Mouse (Mus musculus): ENCODE results near the gene Zc3h18. TPM values are rescaled to one million over a fixed set of nuclear protein-coding genes. Genes with fewer than 3 reads are reported as not detected.
A peak's percentile ranks its signal among the peaks of the same experiment; 100 is the strongest.

Zc3h18 gene
- polyA plus RNA-seq, 1 experiment from 2014 or later = 32.4 TPM

DNA sequence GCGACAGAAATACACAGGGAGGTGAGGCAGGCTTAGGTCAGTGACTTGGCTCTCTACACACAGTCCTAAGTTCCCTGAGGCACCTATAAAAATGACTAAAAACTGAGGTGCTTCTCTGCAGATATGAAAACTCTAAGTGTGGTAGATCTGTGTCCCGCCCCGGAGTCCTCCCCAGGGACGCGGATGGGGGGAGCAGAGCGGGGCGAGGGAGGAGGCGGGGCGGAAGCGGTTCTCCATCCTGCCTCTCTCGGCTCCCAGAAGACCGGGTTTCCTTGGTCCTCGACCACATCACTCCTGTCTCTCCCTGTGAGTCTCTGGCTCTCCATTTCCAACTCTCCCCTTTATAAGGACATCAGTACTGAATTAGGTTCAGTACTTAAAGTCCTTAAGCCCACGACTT, 32.7 kb upstream of the Zc3h18 start:
- peak overlapping the region; percentile 31 for H3K4me3 ChIP-seq (replicated peaks; ENCODE audit: low read length)
- peaks cover 28% of the 10 kb centered on the region for H3K4me1 ChIP-seq (ENCODE audit: control insufficient read depth, insufficient read depth, low read length)
- peak overlapping the region; percentile 20 for H3K9ac ChIP-seq (ENCODE audit: low read length)
- H3K36me3 ChIP-seq (ENCODE audit: control insufficient read depth, insufficient read depth, low read length) = no peaks in the 10 kb centered on the region
- H3K9me3 ChIP-seq (replicated peaks; ENCODE audit: control insufficient read depth, low read length) = no peaks in the 10 kb centered on the region
- H3K27me3 ChIP-seq (ENCODE audit: control insufficient read depth, insufficient read depth, low read length) = no peaks in the 10 kb centered on the region
- under 1% methylated on average over 14 of the region's 14 CpGs for WGBS
- H3K27ac ChIP-seq (ENCODE audit: low read length) = no peak overlapping the region
- peak overlapping the region; percentile 60 for H3K4me2 ChIP-seq (ENCODE audit: low read depth, low read length)
- no peak for ATAC-seq (ENCODE audit: insufficient read depth, low FRiP score)

DNA sequence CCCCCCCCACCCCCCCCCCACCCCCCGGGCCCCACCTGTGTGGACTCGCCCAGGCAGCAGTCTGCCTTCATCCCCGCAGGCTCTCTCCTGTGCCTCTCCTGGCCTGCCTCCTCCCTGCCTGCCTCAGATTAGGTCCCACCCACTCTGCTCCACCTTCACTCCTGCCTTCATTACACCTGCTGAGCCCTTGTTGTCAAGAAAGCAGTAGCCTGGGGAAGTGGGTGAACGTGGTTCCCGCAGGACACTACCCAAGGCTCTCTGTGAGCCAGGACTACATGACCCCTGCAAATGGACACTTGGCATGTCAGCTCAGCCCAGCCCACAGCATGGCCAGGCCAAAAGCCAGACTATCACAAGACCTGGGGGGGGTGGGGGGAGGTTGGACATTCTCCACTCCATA, 32.2 kb upstream of the Zc3h18 start:
- ATAC-seq (ENCODE audit: insufficient read depth, low FRiP score) = peak; percentile 41; the same call in 1 of the 2 replicates
- no peak overlapping the region for H3K4me3 ChIP-seq (replicated peaks; ENCODE audit: low read length)
- no peak overlapping the region for H3K27ac ChIP-seq (ENCODE audit: low read length)
- no peaks in the 10 kb centered on the region for H3K36me3 ChIP-seq (ENCODE audit: control insufficient read depth, insufficient read depth, low read length)
- 2% methylated on average over 2 of the region's 5 CpGs for WGBS
- peak overlapping the region; percentile 20; the same call in 1 of the 2 replicates for H3K9ac ChIP-seq (ENCODE audit: low read length)
- H3K27me3 ChIP-seq (ENCODE audit: control insufficient read depth, insufficient read depth, low read length) = no peaks in the 10 kb centered on the region
- H3K4me2 ChIP-seq (ENCODE audit: low read depth, low read length) = peak overlapping the region; percentile 60
- peaks cover 28% of the 10 kb centered on the region for H3K4me1 ChIP-seq (ENCODE audit: control insufficient read depth, insufficient read depth, low read length)
- no peaks in the 10 kb centered on the region for H3K9me3 ChIP-seq (replicated peaks; ENCODE audit: control insufficient read depth, low read length)

DNA sequence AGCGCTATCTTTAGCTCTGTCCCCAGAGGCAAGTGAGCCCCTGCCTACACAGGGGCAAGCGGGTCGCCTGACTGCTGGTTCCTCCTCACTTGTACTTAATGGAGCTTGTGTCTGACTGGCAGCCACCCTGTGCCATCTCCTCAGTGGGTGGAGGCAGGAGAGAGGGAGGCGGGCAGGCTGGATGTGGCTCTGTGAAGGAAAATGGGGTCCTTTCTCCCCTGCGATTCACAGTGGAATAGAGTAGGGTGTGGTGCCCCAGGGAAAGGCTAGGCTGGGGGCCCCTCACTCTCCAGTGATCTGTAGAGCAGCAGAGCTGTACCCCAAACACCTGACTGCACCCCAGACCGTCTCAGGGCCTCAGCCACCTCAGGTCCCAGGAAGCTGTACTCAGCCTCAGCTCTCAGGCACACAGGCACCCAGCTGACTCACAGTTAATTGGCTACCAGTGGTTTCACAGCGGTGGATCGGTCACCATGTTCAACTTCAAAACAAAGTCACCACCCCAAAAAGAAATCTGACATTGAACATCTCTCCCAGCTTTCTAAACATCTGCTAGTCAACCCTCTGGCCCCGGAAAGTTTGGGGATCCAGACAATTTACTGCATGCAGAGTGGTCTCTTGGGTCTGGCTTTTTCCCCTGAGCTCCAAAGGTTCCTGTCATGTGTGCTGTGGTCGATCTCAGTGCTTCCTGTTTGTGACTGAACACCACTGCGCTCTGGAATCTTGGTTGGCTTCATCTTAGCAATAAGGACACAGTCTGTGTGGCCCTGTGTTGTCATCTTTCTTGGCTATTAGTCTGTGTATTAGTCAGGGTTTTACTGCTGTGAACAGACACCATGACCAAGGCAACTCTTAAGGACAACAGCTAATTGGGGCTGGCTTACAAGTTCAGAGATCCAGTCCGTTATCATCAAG, 31.0 kb upstream of the Zc3h18 start:
- no peak overlapping the region for H3K4me2 ChIP-seq (ENCODE audit: low read depth, low read length)
- no peak for ATAC-seq (ENCODE audit: insufficient read depth, low FRiP score)
- 57% methylated on average over 12 of the region's 12 CpGs for WGBS

DNA sequence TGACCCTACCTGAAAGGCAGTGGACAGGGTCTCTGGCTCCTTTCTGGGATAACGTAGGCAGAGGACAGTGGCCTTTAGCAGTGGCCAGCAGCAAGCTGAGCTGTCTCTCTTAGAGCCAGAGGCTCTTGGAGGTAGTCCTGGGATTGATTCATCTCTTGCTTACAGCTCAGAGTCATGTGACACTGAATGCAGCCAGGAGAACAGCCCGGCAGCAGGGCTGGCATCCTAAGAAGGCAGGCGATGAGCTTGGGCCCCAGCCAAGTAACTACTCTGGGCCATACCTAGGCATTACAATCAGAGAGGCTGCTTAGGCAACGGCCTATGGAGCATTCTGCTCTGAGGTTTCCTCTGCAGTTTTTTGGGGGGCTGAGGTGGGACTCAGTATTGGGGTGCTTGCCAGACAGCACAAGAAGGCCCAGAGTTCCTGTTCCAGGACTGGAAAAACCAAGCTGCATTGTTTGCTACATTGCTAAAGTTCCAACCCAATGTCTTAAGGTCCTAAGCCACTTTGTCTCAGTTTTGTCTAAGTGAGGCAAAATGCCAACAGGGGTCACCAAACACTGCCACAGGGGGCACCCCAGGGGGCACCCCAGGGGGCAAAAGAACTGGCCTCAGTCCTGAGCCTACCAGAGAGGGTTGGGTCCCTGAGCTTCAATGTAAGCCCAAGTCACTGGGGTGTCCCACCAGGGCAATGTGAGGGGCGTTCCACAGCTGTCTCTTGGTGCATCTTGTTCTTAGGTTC, 28.4 kb upstream of the Zc3h18 start:
- no peak overlapping the region for H3K9ac ChIP-seq (ENCODE audit: low read length)
- H3K27me3 ChIP-seq (ENCODE audit: control insufficient read depth, insufficient read depth, low read length) = no peaks in the 10 kb centered on the region
- H3K4me2 ChIP-seq (ENCODE audit: low read depth, low read length) = no peak overlapping the region
- ATAC-seq (ENCODE audit: insufficient read depth, low FRiP score) = no peak
- H3K9me3 ChIP-seq (replicated peaks; ENCODE audit: control insufficient read depth, low read length) = no peaks in the 10 kb centered on the region
- H3K4me3 ChIP-seq (replicated peaks; ENCODE audit: low read length) = no peak overlapping the region
- H3K36me3 ChIP-seq (ENCODE audit: control insufficient read depth, insufficient read depth, low read length) = no peaks in the 10 kb centered on the region
- no peak overlapping the region for H3K27ac ChIP-seq (ENCODE audit: low read length)
- peaks cover 26% of the 10 kb centered on the region for H3K4me1 ChIP-seq (ENCODE audit: control insufficient read depth, insufficient read depth, low read length)
- WGBS = 66% methylated on average over 5 of the region's 5 CpGs

More for the DNA sequence above, 31.0 kb upstream of the Zc3h18 start:
- no peak overlapping the region for H3K4me3 ChIP-seq (replicated peaks; ENCODE audit: low read length)
- H3K4me1 ChIP-seq (ENCODE audit: control insufficient read depth, insufficient read depth, low read length) = peaks cover 33% of the 10 kb centered on the region
- no peaks in the 10 kb centered on the region for H3K36me3 ChIP-seq (ENCODE audit: control insufficient read depth, insufficient read depth, low read length)
- H3K27me3 ChIP-seq (ENCODE audit: control insufficient read depth, insufficient read depth, low read length) = no peaks in the 10 kb centered on the region
- H3K9me3 ChIP-seq (replicated peaks; ENCODE audit: control insufficient read depth, low read length) = no peaks in the 10 kb centered on the region
- no peak overlapping the region for H3K27ac ChIP-seq (ENCODE audit: low read length)
- no peak overlapping the region for H3K9ac ChIP-seq (ENCODE audit: low read length)

DNA sequence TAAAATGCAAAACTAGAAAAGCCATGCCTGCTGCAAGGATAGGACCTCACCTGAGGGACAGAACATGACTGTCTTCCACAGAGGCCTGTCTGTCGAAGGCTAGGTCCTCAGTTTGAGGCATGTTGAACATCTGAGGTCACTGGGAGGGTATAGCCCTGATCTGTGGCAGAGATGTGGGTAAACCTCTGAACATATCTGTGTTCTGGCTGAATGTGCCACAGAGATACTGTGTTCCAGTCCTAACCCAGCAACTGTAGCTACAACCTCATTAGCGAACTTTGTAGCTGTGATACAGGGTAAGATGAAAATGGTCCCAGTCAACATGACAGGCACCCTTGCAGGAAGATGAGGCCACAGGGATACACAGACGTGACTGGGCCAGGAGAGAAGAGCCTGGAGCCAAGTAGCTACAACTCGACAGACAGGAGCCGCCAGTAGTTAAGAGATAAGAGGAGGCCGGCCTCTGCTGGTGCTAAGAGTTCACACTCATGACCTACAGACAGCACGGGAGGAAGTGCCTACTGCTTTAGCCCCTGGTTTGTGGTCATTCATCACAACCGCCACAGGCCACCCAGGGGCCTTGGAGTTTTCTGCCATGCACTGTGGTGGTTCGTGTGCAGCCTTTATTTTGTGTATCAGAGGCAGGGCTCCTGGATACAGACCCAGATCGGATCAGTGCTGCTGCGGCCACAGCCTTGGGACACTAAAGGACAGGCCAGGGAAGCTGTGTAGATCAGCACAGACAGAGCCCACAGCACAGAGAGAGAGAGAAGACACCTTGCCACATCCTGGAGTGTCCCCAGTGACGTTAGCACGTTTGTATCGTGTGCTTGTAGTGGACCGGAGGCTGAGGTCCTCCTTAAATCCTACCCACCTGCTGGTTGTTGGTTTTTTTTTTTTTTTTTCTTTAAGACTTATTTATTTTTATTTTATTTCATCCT, 26.8 kb upstream of the Zc3h18 start:
- ATAC-seq (ENCODE audit: insufficient read depth, low FRiP score) = no peak
- H3K9me3 ChIP-seq (replicated peaks; ENCODE audit: control insufficient read depth, low read length) = no peaks in the 10 kb centered on the region
- WGBS = 35% methylated on average over 15 of the region's 15 CpGs

GRCm38 (mm10) chr8:122350309-122351089, 25.9 kb upstream of the Zc3h18 start:
- Histone ChIP-seq H3K9me3 (replicated peaks; ENCODE audit: control insufficient read depth, low read length) (no peaks in the 10 kb centered on the region), H3K27me3 (ENCODE audit: control insufficient read depth, insufficient read depth, low read length) (no peaks in the 10 kb centered on the region), H3K36me3 (ENCODE audit: control insufficient read depth, insufficient read depth, low read length) (no peaks in the 10 kb centered on the region), H3K9ac (ENCODE audit: low read length) (no peak overlapping the region), H3K27ac (ENCODE audit: low read length) (no peak overlapping the region), H3K4me2 (ENCODE audit: low read depth, low read length) (no peak overlapping the region), H3K4me1 (ENCODE audit: control insufficient read depth, insufficient read depth, low read length) (peaks cover 4% of the 10 kb centered on the region; the same call in 1 of the 2 replicates), H3K4me3 (replicated peaks; ENCODE audit: low read length) (no peak overlapping the region)
- WGBS = 39% methylated on average over 11 of the region's 11 CpGs
- no peak for ATAC-seq (ENCODE audit: insufficient read depth, low FRiP score)

More for the DNA sequence above, 26.8 kb upstream of the Zc3h18 start:
- peaks cover 10% of the 10 kb centered on the region for H3K4me1 ChIP-seq (ENCODE audit: control insufficient read depth, insufficient read depth, low read length)
- no peak overlapping the region for H3K4me2 ChIP-seq (ENCODE audit: low read depth, low read length)
- no peak overlapping the region for H3K9ac ChIP-seq (ENCODE audit: low read length)
- H3K4me3 ChIP-seq (replicated peaks; ENCODE audit: low read length) = no peak overlapping the region
- no peak overlapping the region for H3K27ac ChIP-seq (ENCODE audit: low read length)
- H3K27me3 ChIP-seq (ENCODE audit: control insufficient read depth, insufficient read depth, low read length) = no peaks in the 10 kb centered on the region
- no peaks in the 10 kb centered on the region for H3K36me3 ChIP-seq (ENCODE audit: control insufficient read depth, insufficient read depth, low read length)

GRCm38 (mm10) chr8:122354157-122354556, 22.3 kb upstream of the Zc3h18 start:
- 76% methylated on average over 8 of the region's 8 CpGs for WGBS
- no peak for ATAC-seq (ENCODE audit: insufficient read depth, low FRiP score)

More at GRCm38 (mm10) chr8:122354157-122354556, 22.3 kb upstream of the Zc3h18 start:
- no peak overlapping the region for H3K9ac ChIP-seq (ENCODE audit: low read length)
- H3K4me2 ChIP-seq (ENCODE audit: low read depth, low read length) = no peak overlapping the region
- no peaks in the 10 kb centered on the region for H3K9me3 ChIP-seq (replicated peaks; ENCODE audit: control insufficient read depth, low read length)
- H3K36me3 ChIP-seq (ENCODE audit: control insufficient read depth, insufficient read depth, low read length) = no peaks in the 10 kb centered on the region
- no peak overlapping the region for H3K4me3 ChIP-seq (replicated peaks; ENCODE audit: low read length)
- no peak overlapping the region for H3K27ac ChIP-seq (ENCODE audit: low read length)
- H3K4me1 ChIP-seq (ENCODE audit: control insufficient read depth, insufficient read depth, low read length) = peaks cover 4% of the 10 kb centered on the region; the same call in 1 of the 2 replicates
- H3K27me3 ChIP-seq (ENCODE audit: control insufficient read depth, insufficient read depth, low read length) = no peaks in the 10 kb centered on the region

Measured in stomach, embryonic 16.5 days (tissue).